Mouse (Mus musculus) ovary, adult 18-20 months (tissue): ENCODE results near the gene Etv3.
"Not testable (repeated sequence)": the region's sequence is repeated elsewhere in the genome, so short reads cannot be mapped to it uniquely, and the experiment has no call there.

Experiments
- DNase-seq: peaks from one replicate; pipeline ENCODE4 v3.0.0; 2022; ENCODE audit warnings: low spot score, mixed read lengths

Etv3 gene

DNA sequence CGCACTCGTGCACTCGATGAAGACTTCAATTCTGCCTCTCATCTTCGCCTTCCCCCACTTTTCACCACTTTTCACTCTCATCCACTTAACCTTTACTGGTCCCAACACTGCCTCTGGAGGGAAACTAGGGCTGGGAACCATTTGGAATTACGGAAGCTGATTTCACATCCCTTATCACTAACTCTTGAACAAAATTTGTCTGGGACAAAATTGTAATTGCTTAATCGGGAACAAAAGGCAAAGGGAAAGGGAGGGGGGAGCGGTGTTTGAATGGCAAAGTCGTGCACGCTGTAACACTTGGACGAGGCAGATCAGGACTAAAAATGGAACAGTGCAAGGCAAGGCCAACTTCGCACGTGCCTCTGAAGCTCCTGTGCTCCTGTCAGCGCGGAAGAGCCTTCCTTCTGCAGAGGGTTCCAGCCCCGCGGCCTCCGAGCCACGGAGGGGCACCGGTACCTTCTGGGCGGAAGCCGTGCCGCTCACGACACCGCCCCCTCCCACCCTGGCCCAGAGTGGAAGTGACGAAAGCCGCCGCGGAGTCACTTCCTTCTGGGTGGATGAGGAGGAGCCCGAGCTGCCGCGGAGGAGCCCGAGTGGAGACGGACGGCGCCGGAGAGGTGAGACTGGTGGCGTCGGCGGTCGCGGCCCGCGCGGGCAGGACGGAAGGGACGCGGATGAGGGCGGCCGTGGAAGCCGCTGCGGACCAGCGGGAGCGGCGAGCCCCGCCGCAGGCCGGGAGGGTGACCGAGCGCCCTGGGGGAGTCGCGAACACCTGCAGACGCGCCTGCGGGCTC lies at the start of gene Etv3:
Gene Etv3, plus strand, starts transcription at position 365 of the 794 bp plus-strand sequence.
- DNase-seq: peak; percentile 80

DNA sequence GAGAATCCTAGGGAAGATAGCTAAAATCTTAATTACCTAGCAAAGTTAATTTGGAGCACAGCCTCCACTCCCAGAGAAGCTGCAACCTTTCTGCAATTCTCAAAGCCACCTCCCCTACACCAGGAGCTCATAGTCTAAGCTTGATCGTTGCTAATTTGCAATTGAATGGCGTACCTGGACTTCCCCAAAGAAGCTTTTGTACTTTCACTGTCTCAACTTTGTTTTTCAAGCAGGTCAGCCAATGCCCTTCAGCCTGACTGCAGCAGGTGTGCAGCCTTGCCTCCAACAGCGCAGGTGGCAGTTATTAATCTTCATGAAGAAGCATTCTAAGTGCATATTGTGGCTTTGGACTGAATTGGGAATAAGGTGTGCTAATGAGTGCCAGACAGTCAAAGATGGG lies 47.3 kb upstream of the Etv3 start:
- DNase-seq: not testable (repeated sequence)

DNA sequence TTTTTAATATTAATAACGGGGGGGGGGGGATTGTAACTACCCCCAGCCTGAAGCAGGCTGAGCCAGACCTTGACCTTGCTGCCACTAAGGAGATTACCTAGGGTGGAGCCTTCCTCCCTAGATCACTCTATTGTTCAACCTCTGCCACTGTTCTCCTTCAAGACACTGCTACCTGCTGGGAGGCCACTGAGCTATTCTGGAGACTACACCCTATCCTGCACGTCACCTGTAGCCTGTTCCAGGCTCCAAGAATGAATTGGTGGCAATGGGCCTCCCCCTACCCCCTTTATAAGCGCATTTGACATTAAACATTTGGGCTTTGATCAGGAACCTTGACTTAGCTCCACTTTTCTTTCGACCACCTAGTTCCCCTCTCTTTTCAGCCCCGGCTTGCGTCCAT lies 46.6 kb upstream of the Etv3 start:
- not testable (repeated sequence) for DNase-seq

DNA sequence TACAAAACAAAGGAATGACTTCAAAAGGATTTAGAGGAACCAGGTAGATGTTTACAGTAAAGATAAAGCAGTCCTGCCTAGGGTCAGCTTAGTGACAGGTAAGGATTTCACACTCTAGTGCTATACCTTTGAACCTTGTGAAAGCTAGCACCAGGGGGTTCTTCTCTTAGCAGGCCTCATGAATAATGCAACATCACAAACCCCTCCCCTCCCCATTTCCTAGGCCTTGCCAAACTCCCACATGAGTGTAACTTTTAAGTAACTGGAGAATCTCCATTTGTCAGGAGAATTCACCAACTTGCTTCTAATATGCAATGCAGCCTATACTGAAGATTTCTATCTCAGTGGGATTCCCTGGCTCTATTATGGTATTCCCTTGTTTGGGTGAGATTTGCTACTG lies 46.0 kb upstream of the Etv3 start:
- not testable (repeated sequence) for DNase-seq

- DNase-seq: no peak
Measured at GRCm38 (mm10) chr3:87487392-87487791, 37.8 kb upstream of the Etv3 start.

DNA sequence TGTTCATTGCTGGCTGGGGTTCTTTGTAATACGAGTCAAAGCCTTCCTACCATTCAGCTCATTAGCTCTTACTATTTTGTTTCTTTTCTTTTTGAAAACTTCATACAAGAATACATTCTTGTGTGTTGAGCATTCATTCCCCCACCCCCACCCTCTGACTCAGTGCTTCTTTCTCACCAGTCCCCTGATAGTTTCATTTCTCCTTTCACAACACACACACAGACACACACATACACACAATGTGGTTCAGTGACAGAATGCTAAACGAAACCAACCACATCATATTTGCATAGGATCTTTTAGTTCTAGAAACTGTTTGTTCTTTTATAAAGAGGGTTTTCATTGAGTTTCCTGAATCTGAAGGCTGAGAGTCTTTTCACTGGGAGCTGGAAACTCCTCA lies 37.3 kb upstream of the Etv3 start:
- no peak for DNase-seq

DNA sequence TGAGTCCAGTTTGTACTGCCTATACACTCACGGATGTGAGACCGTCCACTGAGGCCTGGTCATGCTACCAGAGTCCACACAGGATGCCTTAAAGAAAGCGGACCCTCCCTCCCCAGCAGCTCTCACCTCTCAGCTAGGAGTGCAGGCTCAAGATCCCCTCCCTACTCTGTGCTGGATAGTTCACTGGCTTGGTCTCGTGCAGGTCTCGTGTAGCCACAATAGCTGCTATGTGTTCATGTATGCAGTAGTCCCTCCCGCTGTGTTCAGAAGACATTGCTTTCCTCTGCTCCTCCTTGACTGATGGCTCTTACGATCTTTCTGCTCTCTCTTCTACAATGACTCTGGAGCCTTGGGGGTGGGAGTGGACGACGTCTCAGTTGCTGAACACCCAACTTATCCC lies 26.9 kb upstream of the Etv3 start:
- no peak for DNase-seq

- DNase-seq: no peak
Measured at GRCm38 (mm10) chr3:87499072-87499471, 26.1 kb upstream of the Etv3 start.

DNA sequence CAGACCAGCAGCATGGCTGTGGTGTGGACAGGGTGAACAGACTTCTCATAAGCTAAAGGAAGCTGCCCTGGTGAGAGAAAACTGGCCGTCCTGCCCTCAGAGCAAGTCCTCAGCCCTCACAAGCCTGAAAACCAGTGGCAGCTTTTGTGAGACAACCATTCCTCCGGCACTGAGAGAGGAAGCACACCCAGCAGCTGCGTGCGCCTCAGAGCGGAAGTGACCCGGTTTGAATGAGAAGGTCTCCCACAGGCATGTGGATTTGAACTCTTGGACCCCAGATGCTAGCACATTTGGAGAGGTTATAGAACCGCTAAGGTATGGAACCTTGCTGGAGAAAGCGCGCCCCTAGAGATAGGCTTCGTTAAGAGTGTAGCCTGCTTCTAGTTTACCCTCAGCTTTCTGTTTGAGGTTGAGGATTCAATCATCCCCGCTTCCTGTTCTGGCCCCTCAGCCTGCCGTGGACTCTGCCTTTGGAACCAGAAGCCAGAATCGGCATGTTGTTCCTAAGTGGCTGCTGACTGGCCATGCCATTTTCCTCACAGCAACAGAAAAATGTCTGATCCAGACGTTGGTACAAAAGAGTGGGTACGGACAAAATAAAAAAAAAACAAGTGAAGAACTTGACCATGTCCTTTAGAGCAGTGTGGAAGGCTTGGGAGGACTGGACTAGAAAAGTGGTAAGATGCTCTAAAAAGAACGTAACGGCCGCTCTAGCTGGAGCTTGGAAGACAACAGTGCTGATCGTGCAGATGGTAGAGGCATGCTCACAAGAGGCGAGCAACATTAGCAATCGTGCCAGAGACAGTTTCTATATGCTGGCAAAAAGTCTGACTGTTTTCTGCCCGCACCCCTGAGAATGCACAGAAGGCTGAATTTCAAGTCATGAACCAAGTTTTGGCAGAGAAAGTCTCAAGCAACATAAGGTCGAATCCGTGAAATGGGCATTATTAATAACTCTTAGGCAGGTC lies 24.8 kb upstream of the Etv3 start:
- DNase-seq: no peak

- no peak for DNase-seq
Measured at GRCm38 (mm10) chr3:87501151-87501550, 24.1 kb upstream of the Etv3 start.

DNA sequence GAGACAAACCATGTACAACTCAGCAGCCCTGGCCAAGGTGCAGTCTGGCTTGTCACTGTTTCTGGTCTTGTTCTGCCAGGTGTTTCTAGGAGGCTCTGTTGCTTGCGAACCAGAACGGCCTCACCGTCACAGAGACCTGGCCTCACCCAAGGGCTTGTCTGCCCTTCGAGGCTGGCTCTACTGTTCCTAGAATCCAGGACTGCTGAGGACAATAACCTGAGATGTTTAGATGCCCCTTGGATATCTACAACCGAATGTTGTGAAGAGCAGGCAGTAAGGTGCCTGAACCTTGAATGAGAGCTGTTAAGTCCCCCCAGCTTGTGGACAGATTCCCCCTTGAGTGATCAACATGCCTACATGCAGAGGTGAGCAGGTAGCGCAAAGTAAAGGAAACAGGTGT lies 22.4 kb upstream of the Etv3 start:
- no peak for DNase-seq

DNA sequence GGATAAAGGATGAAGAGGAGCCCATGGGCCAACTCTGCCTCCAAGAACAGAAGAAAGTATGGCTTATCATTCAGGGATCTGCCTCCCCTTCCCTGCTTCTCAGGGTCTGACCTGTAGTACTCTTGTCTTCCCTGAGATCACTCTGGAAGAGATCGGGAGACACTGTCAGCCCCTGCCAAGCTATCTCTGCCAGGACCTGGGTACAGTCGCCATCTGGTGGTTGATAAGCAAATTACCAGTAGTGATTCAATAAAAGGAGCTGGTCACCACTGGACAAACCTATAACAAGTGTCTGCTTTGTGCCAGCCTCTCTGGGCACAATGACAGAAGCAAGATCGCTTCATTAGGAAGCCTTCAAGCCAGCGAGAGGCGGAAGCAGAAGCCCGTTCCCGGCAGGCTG lies 20.9 kb upstream of the Etv3 start:
- no peak for DNase-seq

GRCm38 (mm10) chr3:87504749-87505425 lies 20.3 kb upstream of the Etv3 start:
- no peak for DNase-seq

DNA sequence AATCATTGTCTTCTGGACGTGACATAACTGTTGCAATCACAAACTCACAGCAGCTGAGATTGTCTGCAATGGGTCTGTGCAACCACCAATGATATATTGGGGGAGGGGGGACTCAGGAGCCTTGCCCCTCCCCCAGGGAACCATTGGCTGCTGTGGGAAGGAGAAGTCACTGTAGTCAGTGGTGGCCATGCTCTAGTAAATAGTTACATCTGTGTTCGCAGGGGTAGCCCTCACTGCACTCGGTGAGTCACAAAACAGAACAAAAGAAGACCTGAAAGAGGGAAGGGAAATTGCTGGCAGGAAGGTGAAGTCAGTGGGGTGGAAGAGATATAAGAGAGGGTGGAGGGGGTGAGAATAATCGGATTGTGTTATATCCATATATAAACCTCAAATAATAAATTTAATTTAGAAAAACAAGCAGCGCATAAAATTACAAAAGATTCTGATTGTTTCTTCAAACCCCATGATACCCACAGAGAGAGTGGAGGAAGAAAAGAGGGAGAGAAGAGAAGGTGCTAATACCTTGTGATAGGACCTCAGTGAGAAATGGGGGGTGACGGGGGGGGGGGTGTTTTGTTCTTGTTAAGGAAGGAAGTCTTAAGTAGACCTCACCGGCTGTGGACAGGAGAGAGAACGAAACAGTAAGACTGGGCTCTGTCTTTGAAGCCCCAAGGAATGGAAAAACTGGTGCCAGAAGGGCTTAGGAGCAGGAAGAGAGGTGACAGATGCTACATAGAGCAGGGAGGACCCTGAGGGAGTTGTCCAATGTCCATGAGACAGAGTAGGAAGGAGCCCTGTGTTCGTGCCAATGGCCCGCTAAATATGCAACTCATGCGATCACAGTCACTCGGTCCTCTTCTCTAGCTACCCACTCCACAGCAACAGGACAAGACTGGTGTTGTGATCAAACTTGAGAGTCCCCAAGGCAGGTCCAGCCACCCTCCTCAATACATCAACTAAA lies 18.5 kb upstream of the Etv3 start:
- DNase-seq: no peak

GRCm38 (mm10) chr3:87508205-87508901 lies 16.9 kb upstream of the Etv3 start:
- peak; percentile 48 for DNase-seq

DNA sequence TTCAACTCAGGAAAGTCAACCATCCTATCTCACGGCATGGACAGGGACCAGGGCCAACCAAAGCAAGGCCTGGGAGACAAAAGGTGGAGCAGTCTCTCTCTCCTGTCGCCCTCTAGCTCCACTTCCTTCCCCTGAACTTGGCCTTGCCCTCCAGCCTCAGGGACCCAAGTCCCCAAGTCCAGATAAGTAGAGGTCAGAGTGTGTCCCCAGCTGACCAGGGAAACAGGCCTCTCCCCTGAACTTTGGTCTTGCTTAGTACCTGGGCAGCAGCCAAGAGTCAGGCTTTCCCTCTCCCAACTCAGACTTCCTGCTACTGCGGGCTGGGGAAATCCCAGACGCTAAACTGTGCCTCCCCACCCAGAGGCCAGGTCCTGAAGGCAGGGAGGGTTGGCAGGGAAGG lies 16.1 kb upstream of the Etv3 start:
- DNase-seq: no peak

GRCm38 (mm10) chr3:87510832-87511231 lies 14.4 kb upstream of the Etv3 start:
- DNase-seq: no peak

DNA sequence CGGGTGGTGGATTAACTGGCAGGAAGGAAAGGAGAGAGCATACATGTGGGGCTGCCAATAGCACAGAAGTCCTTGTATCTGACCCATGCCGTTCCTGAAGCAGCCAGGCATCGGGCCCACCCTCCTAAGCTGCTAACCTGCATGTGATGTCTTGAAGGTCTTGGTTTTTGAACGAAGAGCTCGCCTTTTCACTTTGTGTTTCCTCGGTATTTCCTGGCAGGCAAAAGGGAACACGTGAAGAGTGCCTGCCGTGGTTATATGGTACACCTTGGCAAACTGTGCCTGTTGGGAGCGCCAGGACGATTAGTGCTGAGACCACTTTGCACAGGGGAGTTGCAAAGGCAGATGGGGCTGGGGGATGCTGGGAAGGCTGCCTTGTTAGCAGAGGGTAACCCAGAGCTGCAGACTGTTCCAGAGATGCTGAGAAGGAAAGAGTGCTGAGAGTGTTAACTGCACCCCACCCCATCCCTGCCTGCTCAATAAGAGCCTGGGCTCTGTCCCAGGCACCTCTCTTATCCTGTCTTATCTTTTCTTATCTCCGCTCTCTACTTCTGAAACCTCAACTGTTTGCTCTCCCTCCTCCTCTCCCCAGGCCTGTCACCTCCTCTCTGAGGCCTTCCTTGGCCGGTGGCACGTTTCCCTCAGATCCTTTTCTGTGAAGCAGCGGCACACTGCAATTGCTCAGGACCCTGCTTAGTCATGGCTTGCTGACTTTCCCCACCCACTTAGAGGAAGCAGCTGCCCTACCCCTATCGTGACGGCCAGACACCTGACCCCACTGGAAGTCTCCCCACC lies 13.0 kb upstream of the Etv3 start:
- DNase-seq: no peak

GRCm38 (mm10) chr3:87515567-87516081 lies 9.6 kb upstream of the Etv3 start:
- no peak for DNase-seq

DNA sequence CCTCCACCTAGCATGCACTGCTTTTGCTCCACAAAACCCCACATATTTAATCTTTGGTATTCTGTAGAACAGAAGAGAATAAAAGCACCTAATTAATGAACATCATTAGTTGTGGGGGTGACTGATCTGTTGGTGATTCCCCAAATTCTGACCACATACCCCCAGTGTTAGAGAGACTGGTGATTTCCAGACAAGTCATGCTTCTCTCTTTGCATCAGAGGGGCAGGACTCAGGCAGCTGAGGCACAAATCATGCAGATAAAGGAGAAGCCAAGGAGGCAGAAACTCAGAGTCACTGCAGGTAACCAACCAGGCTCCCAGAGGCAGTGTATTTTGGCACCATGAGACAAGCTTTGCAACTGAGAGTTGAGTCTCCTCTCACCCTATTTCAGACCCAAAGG lies 6.8 kb upstream of the Etv3 start:
- DNase-seq: no peak
